Mouse (Mus musculus): ENCODE measurements around the gene Hist2h3b.
A peak's percentile ranks its signal among the peaks of the same experiment; 100 is the strongest.
"Not testable (repeated sequence)": the region's sequence is repeated elsewhere in the genome, so short reads cannot be mapped to it uniquely, and the experiment has no call there.

Hist2h3b gene

DNA sequence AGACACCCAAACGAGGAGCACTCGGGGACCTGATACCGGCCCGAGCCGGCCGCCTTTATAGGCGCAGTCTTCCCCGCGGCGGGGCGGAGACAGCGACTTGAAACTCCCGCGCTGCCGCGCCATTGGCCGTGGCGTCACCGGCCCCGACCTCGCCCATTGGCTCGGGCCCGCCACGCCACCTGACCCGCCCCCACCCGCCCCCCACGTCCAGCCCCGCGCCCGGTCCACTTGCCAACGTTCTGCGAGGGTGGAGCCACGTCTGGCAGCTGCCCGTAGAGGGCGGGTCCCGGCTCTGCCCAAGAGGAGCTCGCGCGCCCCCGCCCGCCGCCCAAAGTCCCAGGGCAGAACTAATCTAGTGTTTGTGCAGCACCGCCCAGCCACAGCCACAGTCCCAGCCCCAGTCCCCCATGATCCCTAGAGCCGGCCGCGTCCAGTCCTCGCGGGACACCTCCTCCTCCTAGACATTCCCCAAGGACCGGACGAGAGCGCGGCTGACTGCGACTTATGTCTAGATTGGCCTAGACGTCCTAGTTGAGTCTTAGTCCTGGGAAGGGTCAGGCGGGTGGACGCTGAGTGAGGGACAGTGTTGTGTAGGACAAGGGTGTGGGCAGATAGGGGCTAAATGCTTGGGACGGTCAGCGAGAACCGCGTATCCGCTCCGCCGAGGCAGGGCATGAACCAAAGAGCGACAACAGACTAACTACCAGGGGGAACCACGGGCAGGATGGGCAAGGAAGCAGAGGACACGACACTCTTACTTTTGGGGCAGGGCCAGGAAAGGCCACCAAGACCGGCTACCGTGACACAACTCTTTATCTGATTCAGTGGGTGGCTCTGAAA lies 29.3 kb upstream of the Hist2h3b start, which contains the start of gene Hist2h3c2:
TSS of gene Hist2h3c2 (minus strand) at position 174 of the 840 bp plus-strand sequence.
- not testable (repeated sequence) for DNase-seq (ENCODE audit: extremely low spot score, low spot score)

DNA sequence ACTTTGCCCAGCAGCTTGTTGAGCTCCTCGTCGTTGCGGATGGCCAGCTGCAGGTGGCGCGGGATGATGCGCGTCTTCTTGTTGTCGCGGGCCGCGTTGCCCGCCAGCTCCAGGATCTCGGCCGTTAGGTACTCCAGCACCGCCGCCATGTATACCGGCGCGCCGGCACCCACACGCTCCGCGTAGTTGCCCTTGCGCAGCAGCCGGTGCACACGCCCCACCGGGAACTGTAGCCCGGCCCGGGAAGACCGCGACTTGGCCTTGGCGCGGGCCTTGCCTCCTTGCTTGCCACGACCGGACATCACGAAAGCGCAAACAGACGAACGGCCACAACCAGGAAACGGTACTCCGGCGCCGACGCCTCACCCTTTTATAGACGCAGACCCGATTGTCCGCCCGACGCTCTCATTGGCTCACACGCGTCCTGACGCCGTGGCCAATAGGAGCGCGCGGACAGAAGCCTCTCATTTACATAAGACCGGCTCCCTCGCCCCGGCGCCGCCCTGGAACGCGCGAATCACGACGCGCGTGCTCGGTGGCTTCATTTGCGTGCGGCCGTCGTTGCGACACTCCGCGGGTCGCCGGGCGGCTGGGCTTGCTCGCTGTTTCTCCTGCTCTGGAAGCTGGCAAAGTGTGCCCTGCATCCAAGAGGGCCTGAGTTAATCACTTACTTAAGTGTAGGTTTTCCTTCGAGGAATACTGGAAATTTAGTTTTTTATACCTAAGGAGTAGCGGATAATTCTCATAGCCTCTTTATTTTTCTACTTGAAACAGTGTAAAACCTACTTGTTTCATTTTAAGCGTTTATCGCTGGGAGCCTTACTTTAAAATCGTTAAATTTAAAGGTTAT lies 28.3 kb upstream of the Hist2h3b start, which contains the start of gene Hist2h2aa2:
TSS of gene Hist2h2aa2 (minus strand) at position 328 of the 850 bp plus-strand sequence.
- not testable (repeated sequence) for DNase-seq (ENCODE audit: extremely low spot score, low spot score)

DNA sequence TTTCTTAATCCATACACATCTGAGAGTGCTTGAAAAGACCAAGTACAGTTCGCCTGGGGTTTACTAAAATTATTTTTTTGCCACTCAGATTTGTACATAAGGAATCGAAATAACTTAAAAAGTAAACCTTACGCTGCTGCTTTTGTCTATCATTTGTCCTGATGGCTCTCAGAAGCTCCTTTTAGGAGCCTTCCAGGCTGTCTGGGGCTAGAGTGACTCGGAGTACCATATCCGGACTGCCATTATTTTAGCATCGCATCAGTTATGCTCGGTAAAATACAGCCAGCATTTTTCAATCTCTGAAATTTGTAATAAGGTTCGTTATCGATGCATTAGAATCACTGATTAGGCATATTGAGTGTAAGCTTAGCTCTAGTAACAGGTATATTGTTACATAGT lies 27.7 kb upstream of the Hist2h3b start:
- no peak for DNase-seq (ENCODE audit: extremely low spot score, low spot score)

DNA sequence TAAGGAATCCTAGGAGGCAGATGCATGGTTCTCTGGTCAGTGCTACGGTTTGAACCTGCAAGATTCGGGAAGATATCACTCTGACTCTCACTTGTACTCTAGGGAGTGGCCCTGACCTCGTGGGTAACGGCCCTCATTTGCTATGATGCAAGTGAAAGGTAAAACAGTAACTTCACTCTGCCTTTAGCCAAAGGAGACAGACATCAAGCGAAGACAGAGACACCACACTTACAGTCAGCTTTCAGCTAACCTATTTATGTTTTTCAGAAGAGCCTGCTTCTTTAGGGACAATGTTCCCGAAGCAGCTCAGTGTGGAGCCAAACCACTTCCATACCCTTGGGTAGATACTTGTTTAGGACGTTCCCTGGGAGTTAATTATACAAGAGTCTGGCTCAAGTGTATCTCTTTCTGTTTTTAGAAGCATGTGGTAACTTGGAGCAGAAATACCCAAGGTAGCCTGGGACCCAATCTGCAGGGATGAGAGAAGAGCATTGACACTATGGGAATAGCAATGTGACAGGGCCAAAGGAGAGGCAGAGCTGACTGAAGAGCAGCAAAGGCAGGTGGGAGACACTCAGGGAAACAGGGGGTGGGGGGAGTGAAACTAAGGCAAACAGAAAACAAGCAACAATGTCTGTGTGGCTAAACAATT lies 24.4 kb upstream of the Hist2h3b start:
- DNase-seq (ENCODE audit: extremely low spot score, low spot score): no peak

DNA sequence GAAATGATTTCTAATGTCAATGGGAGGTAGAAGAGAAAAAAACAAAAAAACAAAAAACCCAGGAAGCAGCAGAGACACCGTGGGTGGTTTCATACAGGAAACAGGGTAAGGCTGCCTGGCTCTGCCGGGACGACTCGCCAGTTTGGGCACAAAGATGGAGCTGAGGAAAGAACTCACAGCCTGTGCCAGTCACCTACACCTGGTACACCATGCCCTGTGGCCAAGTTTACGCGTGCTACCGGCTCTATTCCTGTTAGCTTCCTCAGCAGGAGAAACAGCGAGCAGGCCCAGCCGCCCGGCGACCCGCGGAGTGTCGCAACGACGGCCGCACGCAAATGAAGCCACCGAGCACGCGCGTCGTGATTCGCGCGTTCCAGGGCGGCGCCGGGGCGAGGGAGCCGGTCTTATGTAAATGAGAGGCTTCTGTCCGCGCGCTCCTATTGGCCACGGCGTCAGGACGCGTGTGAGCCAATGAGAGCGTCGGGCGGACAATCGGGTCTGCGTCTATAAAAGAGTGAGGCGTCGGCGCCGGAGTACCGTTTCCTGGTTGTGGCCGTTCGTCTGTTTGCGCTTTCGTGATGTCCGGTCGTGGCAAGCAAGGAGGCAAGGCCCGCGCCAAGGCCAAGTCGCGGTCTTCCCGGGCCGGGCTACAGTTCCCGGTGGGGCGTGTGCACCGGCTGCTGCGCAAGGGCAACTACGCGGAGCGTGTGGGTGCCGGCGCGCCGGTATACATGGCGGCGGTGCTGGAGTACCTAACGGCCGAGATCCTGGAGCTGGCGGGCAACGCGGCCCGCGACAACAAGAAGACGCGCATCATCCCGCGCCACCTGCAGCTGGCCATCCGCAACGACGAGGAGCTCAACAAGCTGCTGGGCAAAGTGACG lies 23.2 kb upstream of the Hist2h3b start, which contains the start of gene Hist2h2aa1:
TSS of gene Hist2h2aa1 (plus strand) at position 495 of the 884 bp plus-strand sequence.
- peak; percentile 79 for DNase-seq (ENCODE audit: extremely low spot score, low spot score)

DNA sequence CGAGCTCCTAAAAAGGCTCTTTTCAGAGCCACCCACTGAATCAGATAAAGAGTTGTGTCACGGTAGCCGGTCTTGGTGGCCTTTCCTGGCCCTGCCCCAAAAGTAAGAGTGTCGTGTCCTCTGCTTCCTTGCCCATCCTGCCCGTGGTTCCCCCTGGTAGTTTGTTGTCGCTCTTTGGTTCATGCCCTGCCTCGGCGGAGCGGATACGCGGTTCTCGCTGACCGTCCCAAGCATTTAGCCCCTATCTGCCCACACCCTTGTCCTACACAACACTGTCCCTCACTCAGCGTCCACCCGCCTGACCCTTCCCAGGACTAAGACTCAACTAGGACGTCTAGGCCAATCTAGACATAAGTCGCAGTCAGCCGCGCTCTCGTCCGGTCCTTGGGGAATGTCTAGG lies 22.4 kb upstream of the Hist2h3b start:
- DNase-seq (ENCODE audit: extremely low spot score, low spot score): not testable (repeated sequence)

DNA sequence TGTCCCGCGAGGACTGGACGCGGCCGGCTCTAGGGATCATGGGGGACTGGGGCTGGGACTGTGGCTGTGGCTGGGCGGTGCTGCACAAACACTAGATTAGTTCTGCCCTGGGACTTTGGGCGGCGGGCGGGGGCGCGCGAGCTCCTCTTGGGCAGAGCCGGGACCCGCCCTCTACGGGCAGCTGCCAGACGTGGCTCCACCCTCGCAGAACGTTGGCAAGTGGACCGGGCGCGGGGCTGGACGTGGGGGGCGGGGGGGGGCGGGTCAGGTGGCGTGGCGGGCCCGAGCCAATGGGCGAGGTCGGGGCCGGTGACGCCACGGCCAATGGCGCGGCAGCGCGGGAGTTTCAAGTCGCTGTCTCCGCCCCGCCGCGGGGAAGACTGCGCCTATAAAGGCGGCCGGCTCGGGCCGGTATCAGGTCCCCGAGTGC lies 22.0 kb upstream of the Hist2h3b start, which contains the start of gene Hist2h3c1:
TSS of gene Hist2h3c1 (plus strand) at position 259 of the 430 bp plus-strand sequence.
- not testable (repeated sequence) for DNase-seq (ENCODE audit: extremely low spot score, low spot score)

DNA sequence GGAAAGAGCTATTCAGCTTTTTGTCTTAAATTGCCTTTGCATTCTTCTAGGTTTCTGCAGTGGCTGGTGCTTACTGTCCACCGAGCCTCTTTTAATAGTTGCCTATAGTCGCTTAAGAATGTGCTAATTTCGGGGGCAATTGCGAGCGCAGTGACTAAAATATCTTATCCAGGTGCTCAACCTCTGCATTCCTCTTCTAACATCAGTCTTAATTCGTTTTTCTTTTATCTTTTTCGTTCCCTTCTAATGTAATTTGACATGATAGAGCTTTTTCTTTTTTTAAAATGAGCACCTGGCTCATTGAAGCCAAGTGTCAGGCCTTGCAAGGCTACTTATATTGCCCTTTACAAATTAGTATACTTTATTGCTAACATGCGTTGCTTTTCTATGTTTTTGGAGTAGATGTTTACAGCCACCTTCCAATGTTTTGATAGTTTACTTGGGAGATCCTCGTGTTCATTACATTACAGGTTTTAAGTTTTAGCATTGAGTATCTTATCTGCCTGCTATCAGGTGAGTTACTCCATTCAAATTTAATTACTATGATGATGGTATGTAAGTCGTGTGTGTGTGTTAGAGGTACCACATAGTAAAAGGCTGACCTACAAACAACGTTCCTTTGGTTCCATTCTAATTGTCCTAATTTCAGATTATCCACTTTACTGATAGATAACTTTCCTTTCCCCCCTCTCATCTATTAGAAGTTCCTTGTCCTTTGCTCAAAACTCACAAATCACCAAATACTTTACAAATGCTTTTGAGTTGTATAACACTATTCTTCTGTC lies 20.9 kb upstream of the Hist2h3b start:
- no peak for DNase-seq (ENCODE audit: extremely low spot score, low spot score)

DNA sequence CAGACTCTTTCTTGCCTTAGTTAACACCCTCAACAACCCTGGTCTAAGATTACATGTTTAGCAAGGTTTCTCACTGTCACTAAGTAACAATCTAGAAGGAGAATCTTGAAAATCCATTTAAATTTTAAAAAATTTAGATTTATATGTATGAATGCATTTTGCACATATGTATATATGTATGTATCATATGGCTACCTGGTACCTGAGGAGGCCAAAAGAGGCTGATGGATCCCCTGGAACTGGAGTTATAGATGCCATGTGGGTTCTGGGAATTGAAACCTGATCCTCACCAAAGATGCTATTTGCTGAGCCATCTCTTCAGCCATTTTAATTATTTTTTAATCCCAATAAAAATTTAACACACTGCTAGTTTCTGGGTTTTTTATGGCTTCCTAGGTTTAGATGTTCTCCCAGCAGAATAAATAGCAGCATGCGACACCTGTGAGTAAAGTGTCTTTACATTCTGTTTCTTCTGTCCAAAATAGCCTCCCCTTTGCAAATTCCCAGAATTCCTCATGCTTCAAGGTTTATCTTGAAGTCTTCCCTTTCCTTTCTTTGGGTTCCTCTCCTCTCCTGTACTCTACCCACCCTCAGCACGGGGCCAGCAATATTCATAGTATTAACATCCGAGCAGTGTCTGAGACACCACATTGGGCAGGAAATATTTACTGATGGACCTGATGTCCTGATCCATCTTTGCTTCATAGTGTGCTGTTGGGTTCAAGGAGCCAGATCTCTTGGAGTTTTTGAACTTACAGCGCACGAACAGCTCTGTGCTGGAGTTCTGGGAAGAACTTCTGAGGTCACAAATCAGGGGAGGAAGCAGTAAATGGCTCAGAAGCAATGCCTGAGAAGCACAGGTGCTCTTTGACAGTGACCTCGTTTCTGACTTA lies 20.1 kb upstream of the Hist2h3b start:
- DNase-seq (ENCODE audit: extremely low spot score, low spot score): no peak

DNA sequence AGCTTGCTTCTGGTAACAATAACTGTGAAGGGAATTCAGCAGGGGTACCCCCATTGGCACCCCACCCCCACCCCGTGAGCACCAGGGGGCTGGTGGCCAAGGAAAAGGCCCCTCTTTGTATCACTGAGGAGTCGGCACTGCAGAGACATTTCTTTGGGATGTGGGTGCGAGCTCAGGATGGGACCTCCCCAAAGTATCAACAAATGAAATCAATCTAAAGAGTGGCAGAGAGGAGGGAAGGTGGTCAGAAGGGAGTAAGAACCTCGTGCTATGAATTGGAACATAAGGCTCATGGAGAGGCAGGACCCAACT lies 19.5 kb upstream of the Hist2h3b start:
- no peak for DNase-seq (ENCODE audit: extremely low spot score, low spot score)

DNA sequence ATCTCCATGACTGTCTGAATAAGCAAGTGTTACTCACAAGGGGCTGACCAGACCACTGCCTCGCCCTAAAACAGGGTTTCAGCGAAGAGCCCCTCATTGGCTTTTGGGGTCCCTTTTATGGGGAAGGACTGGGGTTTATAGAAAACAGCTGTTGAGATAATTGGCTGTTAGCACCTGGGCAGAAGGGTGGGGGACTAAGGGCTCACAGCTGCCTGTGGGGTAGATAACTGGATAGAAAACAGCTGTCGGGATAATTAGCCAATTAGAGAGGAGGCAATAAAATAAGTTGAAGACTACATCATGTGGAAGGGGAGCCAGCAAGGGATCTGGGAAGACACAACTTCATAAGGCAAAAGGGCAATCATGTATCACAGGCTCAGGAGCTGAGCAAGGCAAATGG lies 17.6 kb upstream of the Hist2h3b start:
- no peak for DNase-seq (ENCODE audit: extremely low spot score, low spot score)

DNA sequence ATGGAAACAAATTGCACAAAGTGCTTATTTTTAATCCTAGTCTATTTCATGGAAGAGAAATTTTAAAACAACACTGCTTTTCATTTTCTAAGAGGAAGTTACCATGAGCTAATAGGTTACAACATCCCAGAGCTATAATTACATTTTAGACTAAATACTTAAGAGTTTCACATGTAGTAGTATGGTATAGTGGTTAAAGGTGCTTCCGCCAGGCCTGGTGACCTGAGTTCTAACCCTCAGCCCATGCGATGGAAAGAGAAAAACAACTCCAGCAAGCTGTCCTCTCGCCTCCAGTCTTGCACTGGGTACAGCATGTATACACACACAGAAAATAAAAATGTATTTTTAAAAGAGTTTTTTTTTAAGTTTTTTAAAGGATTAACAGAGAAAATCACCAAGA lies 16.7 kb upstream of the Hist2h3b start:
- DNase-seq (ENCODE audit: extremely low spot score, low spot score): no peak

DNA sequence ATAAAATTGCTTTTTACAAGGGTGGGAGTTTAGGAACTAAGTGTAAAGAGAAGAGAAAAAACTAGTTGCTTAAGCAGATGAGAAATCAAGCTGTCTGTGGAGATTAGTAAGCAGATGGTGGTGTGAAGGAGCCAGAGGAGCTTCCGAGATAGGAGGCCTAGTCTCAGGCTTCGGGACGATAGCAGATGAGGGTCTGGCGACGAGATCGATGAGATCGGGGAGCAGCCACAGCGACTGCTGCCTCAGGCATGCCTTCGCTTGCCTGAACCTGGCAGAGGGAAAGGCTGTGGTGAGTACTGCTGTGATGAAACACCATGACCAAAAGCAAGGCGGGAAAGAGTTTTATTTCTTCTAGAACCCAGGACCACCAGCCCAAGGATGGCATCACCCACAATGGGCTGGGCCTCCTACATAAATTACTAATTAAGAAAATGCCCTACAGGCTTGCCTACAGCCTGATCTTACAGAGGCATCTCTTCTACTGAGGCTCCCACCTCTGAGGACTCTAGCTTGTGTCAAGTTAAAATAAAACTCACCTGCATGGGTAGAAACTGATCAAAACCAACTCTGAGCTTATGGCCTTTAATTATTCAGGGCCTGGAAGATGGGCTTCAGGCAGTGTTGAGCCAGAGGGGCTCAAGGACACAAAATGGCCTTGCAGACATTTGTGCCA lies 13.6 kb upstream of the Hist2h3b start:
- DNase-seq (ENCODE audit: extremely low spot score, low spot score): no peak

DNA sequence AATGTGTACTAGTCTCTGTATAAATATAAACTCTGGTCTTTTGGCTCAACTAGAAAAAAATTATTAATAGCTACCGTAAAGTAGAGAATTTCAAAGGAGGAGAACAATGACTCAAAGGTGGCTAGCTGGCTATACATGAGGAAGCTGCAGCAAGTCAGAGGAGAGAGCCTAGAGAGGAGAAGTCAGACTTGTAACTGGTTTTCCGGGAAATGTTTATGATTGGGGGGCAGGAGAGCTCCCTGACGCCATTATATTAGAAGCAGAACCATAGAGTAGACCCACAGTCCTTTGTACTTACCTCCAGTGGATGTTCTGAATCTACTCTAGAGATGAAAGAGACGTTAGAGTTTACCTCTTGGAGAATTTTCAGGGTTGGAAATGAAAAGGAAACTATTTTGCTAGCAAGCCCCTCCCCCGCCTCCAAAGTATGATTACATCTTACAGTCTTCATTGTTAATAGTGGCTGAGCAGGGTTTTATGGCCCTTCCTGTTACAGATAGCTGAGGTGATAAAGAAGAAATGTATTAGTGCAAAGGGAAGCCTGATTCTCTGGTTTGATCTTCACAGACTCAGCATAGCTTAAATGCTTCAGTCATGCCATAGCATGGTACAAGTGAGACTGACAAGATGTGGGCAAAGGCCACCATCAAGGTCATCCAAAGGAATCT lies 12.4 kb upstream of the Hist2h3b start:
- DNase-seq (ENCODE audit: extremely low spot score, low spot score): no peak

DNA sequence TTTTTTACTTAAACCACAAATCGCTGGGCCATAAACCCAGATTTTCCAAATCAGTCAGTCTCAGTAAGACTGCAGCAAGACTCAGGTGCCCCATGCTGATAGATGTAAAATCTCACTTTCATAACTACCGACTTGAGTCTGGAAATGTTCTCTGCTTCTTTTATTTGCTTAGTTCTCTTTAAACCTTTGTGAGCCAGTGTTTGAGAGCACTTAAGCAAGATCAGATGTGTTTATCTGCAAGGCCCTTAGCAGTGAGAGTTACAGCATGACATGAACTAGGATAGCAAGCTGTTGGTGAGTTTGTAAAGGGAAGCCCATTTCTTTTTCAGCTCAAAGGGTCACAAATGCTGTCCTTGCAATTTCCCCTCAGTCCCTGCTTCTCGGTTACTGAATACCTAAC lies 11.3 kb upstream of the Hist2h3b start:
- DNase-seq (ENCODE audit: extremely low spot score, low spot score): no peak

DNA sequence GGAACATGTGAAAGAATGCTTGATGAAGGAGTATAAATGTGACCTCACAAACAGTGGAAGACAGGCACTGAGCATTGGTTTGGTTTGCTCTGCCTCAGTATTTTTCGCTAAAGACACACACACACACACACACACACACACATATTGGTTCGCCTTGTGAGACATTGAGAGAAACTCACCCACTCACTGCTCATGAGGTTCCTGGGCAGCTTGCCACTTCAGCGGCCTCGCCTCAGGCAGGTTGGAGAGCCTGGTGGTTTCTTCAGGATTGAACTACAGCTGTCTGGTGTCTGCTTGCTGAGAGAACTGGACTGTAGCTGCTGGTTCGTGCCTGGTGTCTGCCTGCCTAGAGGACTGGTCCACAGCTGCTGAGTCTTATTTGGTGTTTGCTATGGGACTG lies 8.2 kb upstream of the Hist2h3b start:
- DNase-seq (ENCODE audit: extremely low spot score, low spot score): no peak

DNA sequence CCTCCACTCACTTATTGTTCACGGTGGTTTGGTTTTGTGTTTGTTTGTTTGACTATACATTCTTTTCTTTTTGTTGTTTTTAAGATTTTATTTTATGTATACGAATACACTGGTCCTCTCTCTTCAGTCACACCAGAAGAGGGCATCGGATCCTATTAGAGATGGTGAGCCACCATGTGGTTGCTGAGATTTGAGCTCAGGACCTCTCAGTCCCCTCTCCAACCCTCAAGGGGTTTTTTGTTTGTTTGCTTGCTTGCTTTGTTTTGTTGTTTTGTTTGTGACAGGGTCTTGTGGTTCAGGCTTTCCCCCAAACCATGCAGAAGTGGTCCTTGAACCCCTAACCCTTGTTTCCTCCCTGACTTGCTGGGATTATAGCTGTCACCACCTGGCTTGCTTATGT lies 6.8 kb upstream of the Hist2h3b start:
- DNase-seq (ENCODE audit: extremely low spot score, low spot score): no peak

All from neural tube, embryonic 10.5 days (tissue).